Mouse (Mus musculus) MEL (cell line): ENCODE data around the gene Ptcra.

ENCODE experiments used
- CTCF ChIP-seq, 3 experiments: IDR thresholded peaks in 2 of 3; conservative IDR thresholded peaks in 1 of 3; 2 replicates each; pipeline ENCODE4 v1.5.1; 2011 to 2012; ENCODE audit warnings: low read length in 3 of 3, low read depth in 2 of 3, mild to moderate bottlenecking in 2 of 3, improper control_type of control experiment in 1 of 3, inconsistent platforms in 1 of 3, mixed read lengths in 1 of 3, moderate library complexity in 1 of 3; ENCODE audit not compliant: control insufficient read depth in 1 of 3, insufficient read depth in 1 of 3, poor library complexity in 1 of 3, severe bottlenecking in 1 of 3
- ELF1 ChIP-seq: IDR thresholded peaks from 2 replicates; pipeline ENCODE4 v1.6.1; 2014; ENCODE audit warnings: low read depth, mild to moderate bottlenecking, inconsistent platforms, low read length, improper control_type of control experiment, moderate library complexity
- EP300 ChIP-seq, 2 experiments: IDR thresholded peaks; 2 replicates each; pipeline ENCODE4 v1.6.1; 2011; ENCODE audit warnings: improper control_type of control experiment in 2 of 2, low read length in 2 of 2, low read depth in 1 of 2, mild to moderate bottlenecking in 1 of 2
- POLR2AphosphoS2 ChIP-seq: IDR thresholded peaks from 2 replicates; pipeline ENCODE4 v1.6.1; 2011; ENCODE audit warnings: low read length, improper control_type of control experiment
- USF1 ChIP-seq: IDR thresholded peaks from 2 replicates; pipeline ENCODE4 v1.6.1; 2014; ENCODE audit warnings: low read depth, mild to moderate bottlenecking, inconsistent platforms, low read length, improper control_type of control experiment, moderate library complexity

DNA sequence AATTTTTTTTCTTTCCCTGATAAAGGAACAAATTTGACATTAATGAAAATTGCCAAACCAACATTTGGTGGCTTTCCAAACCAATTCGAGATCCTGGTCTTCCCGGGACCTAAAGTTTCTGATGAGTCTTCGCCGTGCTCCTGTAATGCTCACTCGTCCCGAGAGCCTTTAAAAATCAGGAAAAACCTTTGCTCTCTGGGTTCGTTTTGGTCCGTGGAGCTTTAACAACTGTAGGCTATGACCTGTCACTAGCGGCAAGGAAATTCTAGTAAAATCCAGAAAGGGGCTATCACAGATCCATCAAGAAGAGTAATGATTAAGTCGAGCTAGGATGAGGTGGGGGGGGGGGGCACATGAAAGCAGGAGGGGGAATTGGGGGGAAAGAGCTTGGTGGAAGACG, 18.4 kb upstream of the Ptcra start:
- TF ChIP-seq CTCF (IDR thresholded peaks at IDR 0.05 in 2 of 3, conservative IDR thresholded peaks at IDR 0.05 in 1 of 3; ENCODE audit: control insufficient read depth in 1 of 3, insufficient read depth in 1 of 3, low read depth in 2 of 3, low read length in 3 of 3, poor library complexity in 1 of 3, severe bottlenecking in 1 of 3) = no peak
- TF ChIP-seq ELF1 = no peak
- TF ChIP-seq POLR2AphosphoS2 = no peak
- no peak for TF ChIP-seq EP300 (IDR thresholded peaks at IDR 0.05; ENCODE audit: low read depth in 1 of 2, low read length in 2 of 2)
- TF ChIP-seq USF1 = no peak
